Mouse (Mus musculus): ENCODE measurements around the gene Il34.

DNA sequence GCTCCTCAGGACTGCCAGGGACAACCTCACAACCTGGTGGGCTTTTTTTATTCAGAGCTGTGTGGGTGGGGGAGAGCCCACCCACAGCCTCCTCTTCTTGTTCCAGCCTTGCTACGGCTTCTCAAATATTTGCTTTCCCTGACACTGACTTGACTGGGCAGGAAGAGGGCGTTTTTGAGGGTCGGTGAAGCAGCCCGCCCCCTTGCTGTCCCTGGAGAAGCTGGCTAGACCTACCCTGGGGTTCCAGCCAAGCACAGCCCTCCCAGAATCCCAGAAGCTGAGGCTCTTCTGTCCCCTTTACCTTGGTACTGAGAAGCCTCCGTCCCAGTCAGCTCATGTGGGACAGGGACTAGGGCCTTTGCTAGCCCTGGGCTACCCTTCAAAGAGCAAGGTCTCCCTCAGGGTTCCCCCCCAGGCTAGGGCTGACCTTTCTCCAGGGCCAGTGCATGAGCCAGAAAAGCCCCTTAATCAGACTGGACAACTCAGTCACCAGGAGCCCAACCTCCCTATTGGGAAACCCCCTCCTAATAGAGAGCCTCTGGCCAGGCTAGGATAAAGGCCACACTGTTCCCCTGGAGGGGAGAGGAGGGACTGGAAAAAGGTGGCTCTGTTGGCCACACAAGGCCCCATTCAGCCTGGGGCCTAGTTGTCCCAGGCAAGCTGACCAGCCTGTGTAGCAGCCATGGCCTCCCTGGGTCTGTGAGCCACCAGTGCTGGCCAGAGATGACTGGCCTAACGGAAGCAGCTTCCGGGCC is 80.5 kb downstream of the Il34 start:
- TF ChIP-seq CTCF (IDR thresholded peaks at IDR 0.05) (no peak), POLR2A (IDR thresholded peaks at IDR 0.05; ENCODE audit: insufficient read depth, low read depth, low read length) (no peak), EP300 (IDR thresholded peaks at IDR 0.05; ENCODE audit: insufficient read depth, low read depth, low read length) (no peak)

Data from heart, adult 2 months (tissue).